Mouse (Mus musculus): Measurements from ENCODE around the gene Rffl. TPM values are rescaled to one million over a fixed set of nuclear protein-coding genes. Genes with fewer than 3 reads are reported as not detected.

The Rffl gene
- polyA plus RNA-seq, 1 experiment, result 15.3 TPM

DNA sequence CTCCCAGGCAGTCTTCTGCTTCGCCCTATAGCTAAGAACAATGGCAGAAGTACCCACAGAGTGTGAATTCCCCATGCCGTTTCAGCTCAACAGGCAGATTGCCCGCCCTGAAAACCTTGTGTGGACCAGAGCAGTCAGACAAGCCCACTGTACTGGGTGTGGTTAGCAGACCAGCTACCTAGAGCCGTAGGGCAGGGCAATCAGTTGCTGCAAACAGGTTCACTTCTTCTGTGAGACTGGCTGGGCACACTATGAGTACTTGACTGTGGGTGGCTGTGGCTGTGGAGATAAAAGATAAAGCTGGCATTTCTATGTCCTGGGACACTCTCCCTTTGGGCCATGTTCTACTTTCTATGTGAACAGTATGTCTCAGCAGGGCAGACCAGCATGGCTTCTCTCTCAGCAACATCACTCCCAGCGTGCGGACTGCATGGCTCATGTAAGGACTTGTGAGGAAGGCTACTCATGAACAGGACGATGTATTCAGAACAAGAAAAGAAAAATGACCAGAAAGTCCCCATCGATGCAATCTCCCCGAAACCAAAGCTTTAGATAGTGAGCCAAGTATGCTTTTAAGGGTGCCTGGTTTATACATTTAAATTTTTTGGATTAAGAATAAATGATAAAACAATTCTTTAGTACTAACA, 15.6 kb downstream of the Rffl start:
- no peak for DNase-seq
- Histone ChIP-seq H3K27ac (ENCODE audit: insufficient read depth, low read depth, low read length) (peak overlapping the region; percentile 13), H3K4me3 (ENCODE audit: insufficient read depth, low read depth, low read length) (no peak overlapping the region), H3K27me3 (replicated peaks; ENCODE audit: control insufficient read depth, insufficient read depth, low read length) (no peaks in the 10 kb centered on the region), H3K36me3 (ENCODE audit: control insufficient read depth, insufficient read depth, low read length) (no peaks in the 10 kb centered on the region), H3K4me1 (ENCODE audit: control insufficient read depth, insufficient read depth, low read length) (peaks cover 49% of the 10 kb centered on the region)
- no peak for TF ChIP-seq POLR2A (IDR thresholded peaks at IDR 0.05; ENCODE audit: low read depth, low read length)
- WGBS, result 72% methylated on average over 9 of the region's 9 CpGs

- Histone ChIP-seq H3K4me3 (ENCODE audit: insufficient read depth, low read depth, low read length) (no peak overlapping the region), H3K27me3 (replicated peaks; ENCODE audit: control insufficient read depth, insufficient read depth, low read length) (no peaks in the 10 kb centered on the region), H3K36me3 (ENCODE audit: control insufficient read depth, insufficient read depth, low read length) (no peaks in the 10 kb centered on the region), H3K4me1 (ENCODE audit: control insufficient read depth, insufficient read depth, low read length) (peaks cover 55% of the 10 kb centered on the region), H3K27ac (ENCODE audit: insufficient read depth, low read depth, low read length) (no peak overlapping the region)
- WGBS, result 64% methylated on average over 6 of the region's 6 CpGs
- no peak for DNase-seq
- no peak for TF ChIP-seq CTCF (conservative IDR thresholded peaks at IDR 0.05; ENCODE audit: insufficient read depth, insufficient read length, low read depth, low read length)
These were observed 16.9 kb downstream of the Rffl start for GRCm38 (mm10) chr11:82854111-82854510.

GRCm38 (mm10) chr11:82852958-82853357, 18.1 kb downstream of the Rffl start:
- TF ChIP-seq POLR2A (IDR thresholded peaks at IDR 0.05; ENCODE audit: low read depth, low read length) (no peak), CTCF (conservative IDR thresholded peaks at IDR 0.05; ENCODE audit: insufficient read depth, insufficient read length, low read depth, low read length) (no peak)
- no peaks in the 10 kb centered on the region for H3K36me3 ChIP-seq (ENCODE audit: control insufficient read depth, insufficient read depth, low read length)
- H3K27me3 ChIP-seq (replicated peaks; ENCODE audit: control insufficient read depth, insufficient read depth, low read length), result no peaks in the 10 kb centered on the region
- no peak overlapping the region for H3K4me3 ChIP-seq (ENCODE audit: insufficient read depth, low read depth, low read length)
- DNase-seq, result peak; percentile 78
- WGBS, result 54% methylated on average over 7 of the region's 7 CpGs
- H3K27ac ChIP-seq (ENCODE audit: insufficient read depth, low read depth, low read length), result peak overlapping the region; percentile 57
- peaks cover 47% of the 10 kb centered on the region for H3K4me1 ChIP-seq (ENCODE audit: control insufficient read depth, insufficient read depth, low read length)

- Histone ChIP-seq H3K4me3 (ENCODE audit: insufficient read depth, low read depth, low read length) (no peak overlapping the region), H3K36me3 (ENCODE audit: control insufficient read depth, insufficient read depth, low read length) (no peaks in the 10 kb centered on the region), H3K4me1 (ENCODE audit: control insufficient read depth, insufficient read depth, low read length) (peaks cover 48% of the 10 kb centered on the region), H3K27me3 (replicated peaks; ENCODE audit: control insufficient read depth, insufficient read depth, low read length) (no peaks in the 10 kb centered on the region), H3K27ac (ENCODE audit: insufficient read depth, low read depth, low read length) (peak overlapping the region; percentile 57)
- TF ChIP-seq CTCF (conservative IDR thresholded peaks at IDR 0.05; ENCODE audit: insufficient read depth, insufficient read length, low read depth, low read length) (no peak), POLR2A (IDR thresholded peaks at IDR 0.05; ENCODE audit: low read depth, low read length) (no peak)
- 75% methylated on average over 10 of the region's 10 CpGs for WGBS
- DNase-seq, result no peak
These were observed 18.5 kb downstream of the Rffl start for GRCm38 (mm10) chr11:82852540-82852939.

DNA sequence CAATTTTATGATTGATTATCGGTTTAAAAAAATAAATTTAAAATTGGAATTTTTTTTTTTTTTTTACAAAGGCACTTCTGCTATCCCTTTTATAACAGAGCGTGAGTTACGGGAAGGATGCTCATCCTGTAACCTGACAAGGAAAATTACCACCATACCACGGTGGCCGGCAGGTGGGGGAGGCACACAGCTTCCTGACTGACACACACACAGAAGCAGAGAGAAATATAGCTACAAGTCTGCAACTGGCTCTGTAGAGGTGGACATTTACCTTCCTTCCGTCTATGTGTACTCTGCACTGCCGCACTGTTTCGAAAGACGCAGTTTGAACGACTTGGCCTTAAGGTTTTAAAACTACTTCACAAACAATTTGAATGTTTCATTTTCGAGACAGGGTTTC, 18.9 kb downstream of the Rffl start:
- Histone ChIP-seq H3K4me1 (ENCODE audit: control insufficient read depth, insufficient read depth, low read length) (peaks cover 49% of the 10 kb centered on the region), H3K27ac (ENCODE audit: insufficient read depth, low read depth, low read length) (peak overlapping the region; percentile 57; the same call in 1 of the 2 replicates), H3K36me3 (ENCODE audit: control insufficient read depth, insufficient read depth, low read length) (no peaks in the 10 kb centered on the region), H3K4me3 (ENCODE audit: insufficient read depth, low read depth, low read length) (no peak overlapping the region), H3K27me3 (replicated peaks; ENCODE audit: control insufficient read depth, insufficient read depth, low read length) (no peaks in the 10 kb centered on the region)
- WGBS, result 77% methylated on average over 11 of the region's 11 CpGs
- no peak for DNase-seq
- TF ChIP-seq CTCF (conservative IDR thresholded peaks at IDR 0.05; ENCODE audit: insufficient read depth, insufficient read length, low read depth, low read length) (no peak), POLR2A (IDR thresholded peaks at IDR 0.05; ENCODE audit: low read depth, low read length) (no peak)

GRCm38 (mm10) chr11:82850259-82850658, 20.8 kb downstream of the Rffl start:
- no peak overlapping the region for H3K4me3 ChIP-seq (ENCODE audit: insufficient read depth, low read depth, low read length)
- H3K36me3 ChIP-seq (ENCODE audit: control insufficient read depth, insufficient read depth, low read length), result no peaks in the 10 kb centered on the region
- no peaks in the 10 kb centered on the region for H3K27me3 ChIP-seq (replicated peaks; ENCODE audit: control insufficient read depth, insufficient read depth, low read length)
- H3K4me1 ChIP-seq (ENCODE audit: control insufficient read depth, insufficient read depth, low read length), result peaks cover 46% of the 10 kb centered on the region
- TF ChIP-seq CTCF (conservative IDR thresholded peaks at IDR 0.05; ENCODE audit: insufficient read depth, insufficient read length, low read depth, low read length) (no peak), POLR2A (IDR thresholded peaks at IDR 0.05; ENCODE audit: low read depth, low read length) (no peak)
- no peak overlapping the region for H3K27ac ChIP-seq (ENCODE audit: insufficient read depth, low read depth, low read length)
- DNase-seq, result peak; percentile 57
- WGBS, result 40% methylated on average over 5 of the region's 5 CpGs

GRCm38 (mm10) chr11:82847571-82848000, 23.4 kb downstream of the Rffl start:
- H3K27ac ChIP-seq (ENCODE audit: insufficient read depth, low read depth, low read length), result peak overlapping the region; percentile 81
- no peaks in the 10 kb centered on the region for H3K27me3 ChIP-seq (replicated peaks; ENCODE audit: control insufficient read depth, insufficient read depth, low read length)
- H3K4me3 ChIP-seq (ENCODE audit: insufficient read depth, low read depth, low read length), result no peak overlapping the region
- peak; percentile 49 for DNase-seq
- 38% methylated on average over 6 of the region's 6 CpGs for WGBS
- peaks cover 32% of the 10 kb centered on the region for H3K4me1 ChIP-seq (ENCODE audit: control insufficient read depth, insufficient read depth, low read length)
- no peak for TF ChIP-seq CTCF (conservative IDR thresholded peaks at IDR 0.05; ENCODE audit: insufficient read depth, insufficient read length, low read depth, low read length)
- TF ChIP-seq POLR2A (IDR thresholded peaks at IDR 0.05; ENCODE audit: low read depth, low read length), result no peak
- H3K36me3 ChIP-seq (ENCODE audit: control insufficient read depth, insufficient read depth, low read length), result no peaks in the 10 kb centered on the region

All from kidney, adult 2 months (tissue).